Mouse (Mus musculus) forebrain, embryonic 11.5 days (tissue): ENCODE measurements around the gene Stk11. TPM values are rescaled to one million over a fixed set of nuclear protein-coding genes. Genes with fewer than 3 reads are reported as not detected.

Experiments
- polyA plus RNA-seq: library from polyadenylated mRNA; unstranded; fragments of >200 nt; fragmentation: Nextera tagmentation; extraction: Ambion mirVana; gene quantifications from 2 replicates; pipeline ENCODE4 v1.2.1, GENCODE M21; 2014

The Stk11 gene
- polyA plus RNA-seq, 1 experiment from 2014 or later, result 26.5 TPM

Other genes starting within 250 kb of the Stk11 start
- gene Prtn3, start 241.3 kb upstream of the Stk11 start, polyA plus RNA-seq, result 13.0 and 13.3 TPM in 2 replicates
- gene Plppr3, start 241.2 kb upstream of the Stk11 start, polyA plus RNA-seq, result 131 and 146 TPM in 2 replicates
- gene Elane, start 229.6 kb upstream of the Stk11 start, polyA plus RNA-seq, result not detected in 2 replicates
- gene Cfd, start 224.9 kb upstream of the Stk11 start, polyA plus RNA-seq, result not detected in 2 replicates
- gene Med16, start 206.9 kb upstream of the Stk11 start, polyA plus RNA-seq, result 60.4 and 60.6 TPM in 2 replicates
- 3.3 and 14.8 TPM in 2 replicates for gene Gm26602, start 204.9 kb upstream of the Stk11 start, polyA plus RNA-seq
- 0.55 and 1.0 TPM in 2 replicates for gene Kiss1r, start 198.8 kb upstream of the Stk11 start, polyA plus RNA-seq
- gene R3hdm4, start 194.6 kb upstream of the Stk11 start, polyA plus RNA-seq, result 135 and 145 TPM in 2 replicates
- 5.4 and 6.6 TPM in 2 replicates for gene Arid3a, start 188.8 kb upstream of the Stk11 start, polyA plus RNA-seq
- gene Wdr18, start 155.7 kb upstream of the Stk11 start, polyA plus RNA-seq, result 111 and 112 TPM in 2 replicates
- 0.29 and 0.33 TPM in 2 replicates for gene Grin3b, start 145.1 kb upstream of the Stk11 start, polyA plus RNA-seq
- gene Tmem259, start 131.5 kb upstream of the Stk11 start, polyA plus RNA-seq, result 17.8 and 18.6 TPM in 2 replicates
- 160 and 182 TPM in 2 replicates for gene Cnn2, start 127.2 kb upstream of the Stk11 start, polyA plus RNA-seq
- gene Abca7, start 119.3 kb upstream of the Stk11 start, polyA plus RNA-seq, result 3.4 and 3.9 TPM in 2 replicates
- gene Arhgap45, start 99.2 kb upstream of the Stk11 start, polyA plus RNA-seq, result 4.6 and 4.9 TPM in 2 replicates
- 217 and 243 TPM in 2 replicates for gene Polr2e, start 76.0 kb upstream of the Stk11 start, polyA plus RNA-seq
- 506 and 516 TPM in 2 replicates for gene Gpx4, start 68.6 kb upstream of the Stk11 start, polyA plus RNA-seq
- gene Sbno2, start 10.2 kb upstream of the Stk11 start, polyA plus RNA-seq, result 12.5 and 13.6 TPM in 2 replicates
- gene Atp5d, start 22.8 kb downstream of the Stk11 start, polyA plus RNA-seq, result 401 and 414 TPM in 2 replicates
- gene Cbarp, start 25.0 kb downstream of the Stk11 start, polyA plus RNA-seq, result 10.4 and 15.0 TPM in 2 replicates
- gene Midn, start 32.5 kb downstream of the Stk11 start, polyA plus RNA-seq, result 58.3 and 66.4 TPM in 2 replicates
- 82.0 and 83.4 TPM in 2 replicates for gene Cirbp, start 50.2 kb downstream of the Stk11 start, polyA plus RNA-seq
- 6.4 and 8.3 TPM in 2 replicates for gene 1600002K03Rik, start 57.1 kb downstream of the Stk11 start, polyA plus RNA-seq
- gene Efna2, start 63.7 kb downstream of the Stk11 start, polyA plus RNA-seq, result 48.8 and 50.7 TPM in 2 replicates
- gene Mum1, start 110.6 kb downstream of the Stk11 start, polyA plus RNA-seq, result 75.6 and 79.4 TPM in 2 replicates
- 219 and 265 TPM in 2 replicates for gene Ndufs7, start 133.3 kb downstream of the Stk11 start, polyA plus RNA-seq
- 20.4 and 24.1 TPM in 2 replicates for gene Gamt, start 145.2 kb downstream of the Stk11 start, polyA plus RNA-seq
- 53.2 and 55.4 TPM in 2 replicates for gene Dazap1, start 145.7 kb downstream of the Stk11 start, polyA plus RNA-seq
- gene Rps15, start 176.7 kb downstream of the Stk11 start, polyA plus RNA-seq, result 858 and 895 TPM in 2 replicates
- gene Apc2, start 180.2 kb downstream of the Stk11 start, polyA plus RNA-seq, result 75.5 and 77.7 TPM in 2 replicates
- 39.7 and 45.2 TPM in 2 replicates for gene 2310011J03Rik, start 204.7 kb downstream of the Stk11 start, polyA plus RNA-seq
- 3.8 and 4.5 TPM in 2 replicates for gene Pcsk4, start 213.7 kb downstream of the Stk11 start, polyA plus RNA-seq
- gene Reep6, start 214.2 kb downstream of the Stk11 start, polyA plus RNA-seq, result 7.0 and 8.0 TPM in 2 replicates
- 0.51 and 0.76 TPM in 2 replicates for gene Adamtsl5, start 232.6 kb downstream of the Stk11 start, polyA plus RNA-seq
- 0.36 and 0.87 TPM in 2 replicates for gene Plk5, start 240.7 kb downstream of the Stk11 start, polyA plus RNA-seq